Mouse (Mus musculus): ENCODE measurements around the gene Ly6g5b.

GRCm38 (mm10) chr17:35101161-35101560 is 14.1 kb downstream of the Ly6g5b start:
- TF ChIP-seq POLR2A (IDR thresholded peaks at IDR 0.05; ENCODE audit: low read depth, low read length), result no peak
- TF ChIP-seq CTCF (IDR thresholded peaks at IDR 0.05; ENCODE audit: extremely low read depth, insufficient read length, insufficient replicate concordance, low read depth, low read length), result no peak

Data from small intestine, adult 2 months (tissue).